In genomic region chr2:163645700-163646460, GRCm38 (mm10) we compare ENCODE assay signal across 8 mouse cellular contexts. TPM values are rescaled to one million over a fixed set of nuclear protein-coding genes. Genes with fewer than 3 reads are reported as not detected.
DNase-seq lines count a peak whose midpoint lies in the region; ATAC-seq lines count a peak whose summit lies in the region.

No protein-coding gene starts in this region.

- 0 out of 2 replicates have a peak overlapping the region, but pooled peaks have one; percentile 82 for H3K9ac ChIP-seq in kidney, embryonic 16.5 days (replicated peaks; ENCODE audit: low read length)
- no peak overlapping the region for H3K9ac ChIP-seq in forebrain, embryonic 16.5 days (replicated peaks; ENCODE audit: low read depth, low read length)
- H3K9ac ChIP-seq in liver, embryonic 13.5 days: peak overlapping the region; percentile 68

- peak overlapping the region; percentile 62; the same call in 1 of the 2 replicates for H3K4me3 ChIP-seq in kidney, embryonic 16.5 days (ENCODE audit: low read length)
- no peak overlapping the region for H3K4me3 ChIP-seq in forebrain, embryonic 16.5 days (replicated peaks; ENCODE audit: low read length)
- H3K4me3 ChIP-seq in liver, embryonic 13.5 days (replicated peaks): peak overlapping the region; percentile 90

- H3K27ac ChIP-seq in kidney, embryonic 16.5 days (ENCODE audit: low read length): no peak overlapping the region
- no peak overlapping the region for H3K27ac ChIP-seq in forebrain, embryonic 16.5 days (ENCODE audit: low read length)
- peak overlapping the region; percentile 100 for H3K27ac ChIP-seq in liver, embryonic 13.5 days

- H3K4me2 ChIP-seq in kidney, embryonic 16.5 days (replicated peaks; ENCODE audit: low read depth, low read length): no peak overlapping the region
- H3K4me2 ChIP-seq in forebrain, embryonic 16.5 days (ENCODE audit: low read length): no peak overlapping the region
- peak overlapping the region; percentile 84 for H3K4me2 ChIP-seq in liver, embryonic 13.5 days

- H3K27me3 ChIP-seq in kidney, embryonic 16.5 days (ENCODE audit: insufficient read depth, low read length): no peaks in the 10 kb centered on the region
- H3K27me3 ChIP-seq in forebrain, embryonic 16.5 days (replicated peaks; ENCODE audit: control insufficient read depth, insufficient read depth, low read length): no peaks in the 10 kb centered on the region; the same call in 1 of the 2 replicates
- no peaks in the 10 kb centered on the region for H3K27me3 ChIP-seq in liver, embryonic 13.5 days

- peaks cover 3% of the 10 kb centered on the region; the same call in 1 of the 2 replicates for H3K36me3 ChIP-seq in kidney, embryonic 16.5 days (ENCODE audit: insufficient read depth, low read length)
- H3K36me3 ChIP-seq in forebrain, embryonic 16.5 days (ENCODE audit: control insufficient read depth, insufficient read depth): no peaks in the 10 kb centered on the region
- H3K36me3 ChIP-seq in liver, embryonic 13.5 days: peaks cover 11% of the 10 kb centered on the region

- DNase-seq in kidney, postnatal 10 days: no peak
- DNase-seq in MEL-GATA-1-ER (ENCODE audit: extremely low read depth, low read depth): peak; percentile 32
- DNase-seq in liver, embryonic 13.5 days: no peak
- no peak for DNase-seq in frontal cortex, postnatal 14 days (ENCODE audit: low spot score in 2 of 2)
- no peak for DNase-seq in frontal cortex, adult 2 months (ENCODE audit: extremely low spot score in 1 of 2, low spot score in 1 of 2)
- no peak for DNase-seq in left cerebral cortex, postnatal 25 days (ENCODE audit: low spot score in 2 of 2)

- ATAC-seq in kidney, embryonic 16.5 days (ENCODE audit: low FRiP score, low TSS enrichment): no peak
- ATAC-seq in forebrain, embryonic 16.5 days: 0 out of 2 replicates have a peak, but pooled peaks have one; percentile 0
- ATAC-seq in liver, embryonic 13.5 days (ENCODE audit: low read depth): no peak

- H3K4me1 ChIP-seq in kidney, embryonic 16.5 days (ENCODE audit: insufficient read depth, low read length): peaks cover 28% of the 10 kb centered on the region
- H3K4me1 ChIP-seq in forebrain, embryonic 16.5 days (replicated peaks; ENCODE audit: control insufficient read depth, insufficient read depth, low read length): peaks cover 20% of the 10 kb centered on the region
- peaks cover 27% of the 10 kb centered on the region for H3K4me1 ChIP-seq in liver, embryonic 13.5 days (replicated peaks)

- 83% methylated on average over 11 of the region's 11 CpGs for WGBS in kidney, embryonic 16.5 days
- 82% methylated on average over 11 of the region's 11 CpGs for WGBS in forebrain, embryonic 16.5 days
- WGBS in liver, embryonic 13.5 days (ENCODE audit: insufficient replicate concordance): 42% methylated on average over 11 of the region's 11 CpGs

- intact Hi-C loops in left cerebral cortex, postnatal 25 days (cut with DNase I): loop anchor here (2.0 kb wide), 1 partner anchor 43 kb away; the partner anchor contains the start of gene Ttpal

- peaks cover 14% of the 10 kb centered on the region; the same call in 1 of the 2 replicates for H3K9me3 ChIP-seq in kidney, embryonic 16.5 days (ENCODE audit: low read length)
- peaks cover 5% of the 10 kb centered on the region for H3K9me3 ChIP-seq in forebrain, embryonic 16.5 days (ENCODE audit: control insufficient read depth, low read length)
- 0 out of 2 replicates have a peak, but pooled peaks cover 5% of the 10 kb centered on the region for H3K9me3 ChIP-seq in liver, embryonic 13.5 days (replicated peaks)

RNA-seq across cellular contexts. Expression of gene Serinc3, which starts 0.9 kb away (rescaled TPM):
- polyA plus RNA-seq in kidney, embryonic 16.5 days (2015; fragmentation: Nextera tagmentation; extraction: Ambion mirVana): 48.9 and 50.1 TPM in 2 replicates
- polyA plus RNA-seq in forebrain, embryonic 16.5 days (2015; fragmentation: Nextera tagmentation; extraction: Ambion mirVana): 31.4 and 34.3 TPM in 2 replicates
- polyA plus RNA-seq in liver, embryonic 13.5 days (2015; fragmentation: Nextera tagmentation; extraction: Ambion mirVana): 112 and 130 TPM in 2 replicates
- polyA plus RNA-seq in frontal cortex, adult 2 months (2012; rRNA removed): 167 and 199 TPM in 2 replicates
- 100 to 1,000 TPM; 243 to 244 TPM for total RNA-seq in left cerebral cortex, postnatal 25 days (2021)

RNA-seq across cellular contexts. Expression of gene Pkig, which starts 12.3 kb away (rescaled TPM):
- 180 and 187 TPM in 2 replicates for polyA plus RNA-seq in kidney, embryonic 16.5 days (2015; fragmentation: Nextera tagmentation; extraction: Ambion mirVana)
- polyA plus RNA-seq in forebrain, embryonic 16.5 days (2015; fragmentation: Nextera tagmentation; extraction: Ambion mirVana): 153 and 159 TPM in 2 replicates
- polyA plus RNA-seq in liver, embryonic 13.5 days (2015; fragmentation: Nextera tagmentation; extraction: Ambion mirVana): 122 and 139 TPM in 2 replicates
- 194 and 214 TPM in 2 replicates for polyA plus RNA-seq in frontal cortex, adult 2 months (2012; rRNA removed)
- 100 to 1,000 TPM; 132 to 133 TPM for total RNA-seq in left cerebral cortex, postnatal 25 days (2021)

RNA-seq across cellular contexts. Expression of gene Ttpal, which starts 43.8 kb away (rescaled TPM):
- 34.0 and 35.7 TPM in 2 replicates for polyA plus RNA-seq in kidney, embryonic 16.5 days (2015; fragmentation: Nextera tagmentation; extraction: Ambion mirVana)
- 44.1 and 46.4 TPM in 2 replicates for polyA plus RNA-seq in forebrain, embryonic 16.5 days (2015; fragmentation: Nextera tagmentation; extraction: Ambion mirVana)
- polyA plus RNA-seq in liver, embryonic 13.5 days (2015; fragmentation: Nextera tagmentation; extraction: Ambion mirVana): 13.9 and 15.9 TPM in 2 replicates
- 44.2 and 47.2 TPM in 2 replicates for polyA plus RNA-seq in frontal cortex, adult 2 months (2012; rRNA removed)
- 10 to 100 TPM; 69.4 to 71.3 TPM for total RNA-seq in left cerebral cortex, postnatal 25 days (2021)
